Mouse (Mus musculus) olfactory bulb, adult 2 months (tissue): ENCODE data around the gene Amigo3.

Source experiments
- CTCF ChIP-seq: fragments of 200-500 bp; IDR thresholded peaks from 2 replicates; pipeline ENCODE4 v1.5.1; 2012; ENCODE audit warnings: low read depth, mild to moderate bottlenecking, low read length, moderate library complexity; ENCODE audit not compliant: insufficient read depth
- POLR2A ChIP-seq: fragments of 200-500 bp; IDR thresholded peaks from 2 replicates; pipeline ENCODE4 v1.6.1; 2012; ENCODE audit warnings: mild to moderate bottlenecking, low read depth, low read length, moderate library complexity; ENCODE audit not compliant: insufficient read depth

GRCm38 (mm10) chr9:108082549-108082948 is 29.6 kb downstream of the Amigo3 start:
- TF ChIP-seq CTCF (no peak), POLR2A (no peak)
